Mouse (Mus musculus) intestine, embryonic 16.5 days (tissue): ENCODE measurements at regions not wholly inside any gene's neighbourhood (a gene's known extent, or its start where the extent isn't known, plus 50 kb on each side); places are given as distances from the start of the nearest gene placed in this dataset.

Experiments used
- ATAC-seq: fragments of 200-750 bp; cut with Nextera tagmentation; 2 replicates; pipeline ENCODE4 v1.8.0; 2017; ENCODE audit warnings: moderate TSS enrichment, moderate library complexity
- H3K27ac ChIP-seq: fragments of 300-500 bp; sonication (generic); 2 replicates; pipeline ENCODE4 v1.5.1; 2014; ENCODE audit warnings: mild to moderate bottlenecking, low read length
- H3K27me3 ChIP-seq: fragments of 300-500 bp; sonication (generic); replicated peaks from 2 replicates; pipeline ENCODE4 v1.6.1; 2014; ENCODE audit warnings: low read length, control low read depth, mixed read lengths; ENCODE audit not compliant: control insufficient read depth, insufficient read depth
- H3K36me3 ChIP-seq: fragments of 300-500 bp; sonication (generic); 2 replicates; pipeline ENCODE4 v1.6.1; 2014; ENCODE audit warnings: low read length, control low read depth; ENCODE audit not compliant: control insufficient read depth, insufficient read depth
- H3K4me1 ChIP-seq: fragments of 300-500 bp; sonication (generic); 2 replicates; pipeline ENCODE4 v1.6.1; 2014; ENCODE audit warnings: low read length, control low read depth, mixed read lengths; ENCODE audit not compliant: control insufficient read depth, insufficient read depth
- H3K4me2 ChIP-seq: fragments of 300-500 bp; sonication (generic); 2 replicates; pipeline ENCODE4 v1.6.1; 2014; ENCODE audit warnings: low read depth, low read length, control low read depth
- H3K4me3 ChIP-seq: fragments of 300-500 bp; sonication (generic); 2 replicates; pipeline ENCODE4 v1.5.1; 2014; ENCODE audit warnings: mild to moderate bottlenecking, low read length
- H3K9ac ChIP-seq: fragments of 300-500 bp; sonication (generic); 2 replicates; pipeline ENCODE4 v1.6.1; 2014; ENCODE audit warnings: low read depth, low read length
- H3K9me3 ChIP-seq: fragments of 300-500 bp; sonication (generic); 2 replicates; pipeline ENCODE4 v1.6.1; 2016; ENCODE audit warnings: low read length, control low read depth; ENCODE audit not compliant: control insufficient read depth
- WGBS: fragments of 180-500 bp; shearing (Covaris S2); extraction: QIAGEN DNeasy Blood & Tissue Kit; methylation state at CpG from one replicate; pipeline ENCODE4 v1.1.7; 2014; 5-methylcytosine and 5-hydroxymethylcytosine counted together

DNA sequence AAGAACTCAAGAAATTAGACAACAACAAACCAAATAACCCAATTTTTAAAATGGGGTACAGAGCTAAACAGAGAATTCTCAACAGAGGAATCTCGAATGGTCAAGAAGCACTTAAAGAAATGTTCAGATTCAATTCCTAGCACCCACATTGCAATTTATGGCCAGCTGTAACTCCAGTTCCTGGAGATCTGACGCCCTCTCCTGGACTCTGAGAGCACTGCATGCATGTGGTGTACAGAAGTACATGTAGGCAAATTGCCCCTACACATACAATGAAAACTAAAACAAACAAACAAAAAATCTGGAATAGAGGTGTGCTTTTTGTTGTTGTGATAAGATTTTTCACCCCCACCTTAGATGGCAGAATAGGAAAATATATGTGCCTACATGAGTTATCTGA lies 222.7 kb downstream of the Bcl2l11 start:
- Histone ChIP-seq H3K9ac (no peak overlapping the region), H3K36me3 (no peaks in the 10 kb centered on the region), H3K27ac (no peak overlapping the region), H3K27me3 (no peaks in the 10 kb centered on the region), H3K9me3 (no peaks in the 10 kb centered on the region), H3K4me3 (no peak overlapping the region), H3K4me2 (no peak overlapping the region), H3K4me1 (no peaks in the 10 kb centered on the region)
- WGBS: 79% methylated on average over 2 of the region's 2 CpGs
- no peak for ATAC-seq

DNA sequence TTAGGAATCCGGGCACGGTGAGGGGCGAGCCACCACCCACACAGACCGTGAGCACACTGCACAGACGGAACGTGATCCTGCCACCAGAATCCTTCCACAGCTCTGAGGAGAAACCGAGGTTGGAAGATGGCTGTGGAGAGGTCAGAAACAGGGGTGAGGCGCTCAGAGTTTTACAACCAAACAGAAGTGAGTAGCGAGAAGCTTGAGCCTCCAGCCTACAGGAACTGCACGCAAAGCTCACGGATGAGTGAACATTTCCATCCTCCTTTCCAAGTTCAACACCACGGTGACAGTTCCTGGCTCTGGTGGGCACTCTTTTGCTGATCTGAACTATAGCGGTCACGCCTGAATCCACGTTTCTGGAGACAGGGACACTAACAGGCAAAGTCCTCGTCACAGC lies 225.6 kb downstream of the Bcl2l11 start:
- WGBS: 87% methylated on average over 16 of the region's 16 CpGs
- Histone ChIP-seq H3K4me1 (no peaks in the 10 kb centered on the region), H3K27me3 (no peaks in the 10 kb centered on the region), H3K4me2 (no peak overlapping the region), H3K36me3 (no peaks in the 10 kb centered on the region), H3K4me3 (no peak overlapping the region), H3K27ac (no peak overlapping the region), H3K9ac (no peak overlapping the region), H3K9me3 (no peaks in the 10 kb centered on the region)
- ATAC-seq: no peak

DNA sequence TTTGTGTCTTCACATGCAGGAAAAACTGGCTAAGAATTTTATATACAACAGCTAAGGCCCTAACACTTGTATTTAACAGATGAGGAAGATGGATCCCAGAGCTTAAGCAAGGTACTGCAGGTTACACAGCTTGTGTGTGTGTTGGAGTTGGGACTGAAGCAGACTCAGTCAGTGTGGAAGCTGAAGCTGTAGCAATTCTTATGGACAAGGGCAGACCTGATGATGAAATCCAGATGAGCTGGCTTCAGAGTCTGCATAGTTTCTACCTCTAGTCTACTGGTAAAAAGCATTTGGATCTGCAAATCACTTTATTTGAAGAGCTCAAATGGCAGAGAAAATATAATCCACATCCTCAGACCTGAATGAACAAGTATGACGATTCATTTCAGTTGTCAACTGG lies 226.7 kb downstream of the Bcl2l11 start:
- Histone ChIP-seq H3K4me2 (no peak overlapping the region), H3K4me1 (no peaks in the 10 kb centered on the region), H3K36me3 (no peaks in the 10 kb centered on the region), H3K27me3 (no peaks in the 10 kb centered on the region), H3K9ac (no peak overlapping the region), H3K27ac (no peak overlapping the region), H3K4me3 (no peak overlapping the region), H3K9me3 (no peaks in the 10 kb centered on the region)
- no peak for ATAC-seq
- 71% methylated on average over 1 of the region's 1 CpGs for WGBS

- no peaks in the 10 kb centered on the region for H3K9me3 ChIP-seq
- H3K27ac ChIP-seq: no peak overlapping the region
- H3K9ac ChIP-seq: no peak overlapping the region
- no peaks in the 10 kb centered on the region for H3K27me3 ChIP-seq
- WGBS: 79% methylated on average over 3 of the region's 3 CpGs
- H3K4me2 ChIP-seq: no peak overlapping the region
- H3K36me3 ChIP-seq: no peaks in the 10 kb centered on the region
- no peaks in the 10 kb centered on the region for H3K4me1 ChIP-seq
- H3K4me3 ChIP-seq: no peak overlapping the region
- ATAC-seq: no peak
Measured at GRCm38 (mm10) chr2:128353457-128353856, 227.6 kb downstream of the Bcl2l11 start.

DNA sequence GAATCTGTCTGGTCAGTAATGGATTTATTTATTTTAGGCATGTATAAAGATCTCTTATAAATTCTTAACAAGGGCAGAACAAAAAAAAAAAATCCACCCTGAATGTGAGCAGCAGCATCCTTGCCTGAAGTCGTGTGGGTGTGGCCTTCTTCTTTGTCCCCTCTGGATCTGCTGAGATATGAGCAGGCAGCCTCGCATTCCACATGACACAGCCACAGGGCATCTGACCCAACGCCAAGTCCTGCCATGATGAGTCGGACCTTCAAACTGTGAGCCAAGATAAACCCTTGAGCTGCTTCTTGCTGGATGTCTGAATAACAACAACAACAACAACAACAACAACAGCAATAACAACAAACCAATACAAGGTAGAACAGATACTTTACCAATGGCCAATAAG lies 230.5 kb downstream of the Bcl2l11 start:
- H3K36me3 ChIP-seq: no peaks in the 10 kb centered on the region
- no peaks in the 10 kb centered on the region for H3K27me3 ChIP-seq
- no peaks in the 10 kb centered on the region for H3K9me3 ChIP-seq
- H3K27ac ChIP-seq: no peak overlapping the region
- H3K4me3 ChIP-seq: no peak overlapping the region
- H3K4me1 ChIP-seq: no peaks in the 10 kb centered on the region
- H3K4me2 ChIP-seq: no peak overlapping the region
- no peak for ATAC-seq
- no peak overlapping the region for H3K9ac ChIP-seq
- 85% methylated on average over 4 of the region's 4 CpGs for WGBS

- peak; percentile 89 for ATAC-seq
- 55% methylated on average over 4 of the region's 4 CpGs for WGBS
Measured at GRCm38 (mm10) chr2:128359106-128359505, 231.9 kb upstream of the Spdye4c start.

DNA sequence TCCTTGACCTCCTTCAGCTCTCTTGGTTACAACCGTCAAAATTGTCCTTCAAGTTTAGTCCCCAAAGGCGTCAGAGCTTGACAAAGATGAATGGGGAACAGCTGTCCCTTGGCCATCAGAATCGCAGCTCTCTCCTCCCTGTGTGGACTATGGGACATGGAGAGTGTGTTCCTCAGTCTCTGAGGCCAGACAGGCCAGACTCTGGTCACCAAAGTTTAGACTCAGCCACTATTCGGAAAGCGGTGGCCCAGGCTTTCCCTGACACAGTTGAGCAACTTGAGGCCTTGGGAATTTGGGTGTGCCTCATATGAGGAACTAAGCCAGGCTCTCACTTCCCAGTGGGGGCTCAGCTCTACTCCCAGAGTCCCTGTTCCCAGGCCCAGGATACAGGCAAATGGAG lies 230.5 kb upstream of the Spdye4c start:
- H3K36me3 ChIP-seq: no peaks in the 10 kb centered on the region
- H3K27ac ChIP-seq: no peak overlapping the region
- H3K9ac ChIP-seq: no peak overlapping the region
- no peak for ATAC-seq
- H3K9me3 ChIP-seq: no peaks in the 10 kb centered on the region
- H3K4me2 ChIP-seq: no peak overlapping the region
- H3K27me3 ChIP-seq: no peaks in the 10 kb centered on the region
- H3K4me1 ChIP-seq: peaks cover 16% of the 10 kb centered on the region
- H3K4me3 ChIP-seq: no peak overlapping the region
- 72% methylated on average over 5 of the region's 5 CpGs for WGBS

More at GRCm38 (mm10) chr2:128359106-128359505, 231.9 kb upstream of the Spdye4c start:
- Histone ChIP-seq H3K9ac (no peak overlapping the region), H3K4me3 (no peak overlapping the region), H3K4me2 (no peak overlapping the region), H3K36me3 (no peaks in the 10 kb centered on the region), H3K9me3 (no peaks in the 10 kb centered on the region), H3K4me1 (peaks cover 7% of the 10 kb centered on the region), H3K27ac (peak overlapping the region; percentile 57), H3K27me3 (no peaks in the 10 kb centered on the region)

DNA sequence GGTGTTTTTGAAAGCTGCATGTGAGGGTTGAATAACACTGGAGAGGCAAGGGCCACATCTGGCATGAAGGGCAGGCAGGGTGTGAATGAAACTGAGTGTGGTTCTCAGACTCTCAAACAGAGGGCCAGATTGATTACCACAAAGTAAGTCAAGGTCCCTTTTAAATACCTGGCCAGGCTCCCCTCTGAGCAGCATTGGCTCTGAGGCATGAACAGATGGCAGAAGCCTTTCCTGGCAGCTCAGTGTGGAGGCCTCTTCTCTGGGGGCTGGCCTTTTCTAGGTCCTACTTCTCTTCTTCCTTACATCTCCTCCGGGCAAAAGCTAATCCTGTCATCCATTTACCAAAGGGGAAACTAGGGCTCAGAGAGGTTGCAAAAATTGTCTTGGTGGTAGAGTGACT lies 229.6 kb upstream of the Spdye4c start:
- no peaks in the 10 kb centered on the region for H3K27me3 ChIP-seq
- WGBS: 77% methylated on average over 1 of the region's 1 CpGs
- no peak overlapping the region for H3K4me3 ChIP-seq
- no peak for ATAC-seq
- H3K36me3 ChIP-seq: no peaks in the 10 kb centered on the region
- H3K27ac ChIP-seq: no peak overlapping the region
- H3K9me3 ChIP-seq: no peaks in the 10 kb centered on the region
- no peak overlapping the region for H3K9ac ChIP-seq
- no peak overlapping the region for H3K4me2 ChIP-seq
- H3K4me1 ChIP-seq: peaks cover 16% of the 10 kb centered on the region

DNA sequence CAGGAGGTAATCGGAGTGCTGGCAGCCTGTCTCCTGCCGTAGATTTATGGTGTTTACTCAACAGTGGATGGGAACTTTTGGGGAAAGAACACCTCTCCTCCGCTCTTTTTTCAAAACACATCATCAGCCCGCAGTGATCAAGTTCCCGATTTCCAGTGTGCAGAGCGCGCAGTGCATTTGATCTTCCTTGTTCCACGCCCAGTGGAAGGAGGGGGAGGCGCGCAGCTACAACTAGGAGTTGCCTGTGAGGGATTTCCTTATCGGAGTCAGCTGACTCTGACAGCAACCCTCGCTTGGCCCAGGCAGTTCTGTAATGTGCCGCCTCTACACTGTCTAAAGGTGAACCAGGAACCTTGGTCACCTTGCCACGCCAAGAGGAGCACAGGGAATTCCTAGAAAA lies 226.8 kb upstream of the Spdye4c start:
- Histone ChIP-seq H3K9me3 (no peaks in the 10 kb centered on the region), H3K27me3 (no peaks in the 10 kb centered on the region), H3K9ac (0 out of 2 replicates have a peak overlapping the region, but pooled peaks have one; percentile 35), H3K4me1 (peaks cover 16% of the 10 kb centered on the region), H3K27ac (peak overlapping the region; percentile 67), H3K4me3 (peak overlapping the region; percentile 28), H3K36me3 (no peaks in the 10 kb centered on the region), H3K4me2 (peak overlapping the region; percentile 52)
- ATAC-seq: peak; percentile 96
- 15% methylated on average over 14 of the region's 14 CpGs for WGBS

DNA sequence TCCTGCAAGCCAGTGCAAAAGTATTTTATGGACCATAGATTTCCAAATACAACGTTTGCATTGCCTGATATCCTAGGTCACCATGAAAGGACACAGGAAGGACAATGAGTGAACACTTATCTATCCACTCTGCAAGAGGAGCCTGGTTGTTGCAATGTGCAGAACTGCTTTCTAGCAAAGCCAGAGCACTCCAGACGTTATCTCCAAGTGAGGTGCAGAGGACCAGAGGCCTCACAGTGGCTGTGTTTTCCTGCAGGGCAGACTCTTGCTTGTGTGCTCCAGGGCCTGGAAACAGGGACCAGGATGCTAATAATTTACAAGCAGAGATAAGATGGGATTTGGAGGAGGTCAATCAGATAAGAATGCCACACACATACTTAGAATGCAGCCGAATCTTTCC lies 226.0 kb upstream of the Spdye4c start:
- Histone ChIP-seq H3K27ac (0 out of 2 replicates have a peak overlapping the region, but pooled peaks have one; percentile 67), H3K9me3 (no peaks in the 10 kb centered on the region), H3K27me3 (no peaks in the 10 kb centered on the region), H3K36me3 (no peaks in the 10 kb centered on the region), H3K4me3 (no peak overlapping the region), H3K4me2 (no peak overlapping the region), H3K4me1 (peaks cover 16% of the 10 kb centered on the region), H3K9ac (no peak overlapping the region)
- ATAC-seq: peak; percentile 41; the same call in 1 of the 2 replicates
- 25% methylated on average over 3 of the region's 3 CpGs for WGBS
